Mouse (Mus musculus): Measurements from ENCODE around the gene Pmis2. TPM values are rescaled to one million over a fixed set of nuclear protein-coding genes. Genes with fewer than 3 reads are reported as not detected.

Gene Pmis2
- polyA plus RNA-seq, 2 experiments = not detected

DNA sequence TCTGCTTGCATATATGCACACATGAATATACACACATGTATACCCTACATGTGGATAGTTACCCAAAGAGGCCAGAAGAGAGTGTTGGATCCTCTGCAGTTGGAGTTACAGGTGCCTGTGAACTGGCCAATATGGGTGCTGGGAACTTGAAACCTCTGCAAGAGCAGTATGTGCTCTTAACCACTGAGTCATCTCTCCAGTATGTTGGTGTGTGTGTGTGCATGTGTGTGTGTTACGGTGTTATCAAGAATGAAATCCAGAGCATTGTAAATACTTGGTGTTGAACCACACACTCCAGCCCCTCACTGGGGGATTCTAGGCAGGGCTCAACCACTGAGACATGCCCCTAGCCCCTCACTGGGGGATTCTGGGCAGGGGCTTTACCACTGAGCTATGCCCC lies 36.0 kb upstream of the Pmis2 start:
- DNase-seq (ENCODE audit: low spot score) = no peak
- H3K9ac ChIP-seq (ENCODE audit: low read depth, low read length, severe bottlenecking) = no peak overlapping the region
- H3K4me3 ChIP-seq (replicated peaks; ENCODE audit: low read length) = no peak overlapping the region
- no peak for ATAC-seq (ENCODE audit: low FRiP score, low read depth)
- H3K4me2 ChIP-seq (replicated peaks; ENCODE audit: low read depth, low read length, severe bottlenecking) = no peak overlapping the region
- WGBS = 93% methylated on average over 1 of the region's 1 CpGs
- H3K36me3 ChIP-seq (ENCODE audit: control insufficient read depth, insufficient read depth, low read length) = no peaks in the 10 kb centered on the region
- no peaks in the 10 kb centered on the region for H3K9me3 ChIP-seq (ENCODE audit: control insufficient read depth, low read length)
- H3K27ac ChIP-seq (replicated peaks; ENCODE audit: low read depth, low read length) = no peak overlapping the region
- no peaks in the 10 kb centered on the region for H3K27me3 ChIP-seq (ENCODE audit: control insufficient read depth, insufficient read depth, low read length)
- TF ChIP-seq POLR2A (IDR thresholded peaks at IDR 0.05; ENCODE audit: borderline replicate concordance, extremely low read depth, insufficient read depth, insufficient read length) = no peak
- no peaks in the 10 kb centered on the region for H3K4me1 ChIP-seq (ENCODE audit: control insufficient read depth, insufficient read depth, low read length)

DNA sequence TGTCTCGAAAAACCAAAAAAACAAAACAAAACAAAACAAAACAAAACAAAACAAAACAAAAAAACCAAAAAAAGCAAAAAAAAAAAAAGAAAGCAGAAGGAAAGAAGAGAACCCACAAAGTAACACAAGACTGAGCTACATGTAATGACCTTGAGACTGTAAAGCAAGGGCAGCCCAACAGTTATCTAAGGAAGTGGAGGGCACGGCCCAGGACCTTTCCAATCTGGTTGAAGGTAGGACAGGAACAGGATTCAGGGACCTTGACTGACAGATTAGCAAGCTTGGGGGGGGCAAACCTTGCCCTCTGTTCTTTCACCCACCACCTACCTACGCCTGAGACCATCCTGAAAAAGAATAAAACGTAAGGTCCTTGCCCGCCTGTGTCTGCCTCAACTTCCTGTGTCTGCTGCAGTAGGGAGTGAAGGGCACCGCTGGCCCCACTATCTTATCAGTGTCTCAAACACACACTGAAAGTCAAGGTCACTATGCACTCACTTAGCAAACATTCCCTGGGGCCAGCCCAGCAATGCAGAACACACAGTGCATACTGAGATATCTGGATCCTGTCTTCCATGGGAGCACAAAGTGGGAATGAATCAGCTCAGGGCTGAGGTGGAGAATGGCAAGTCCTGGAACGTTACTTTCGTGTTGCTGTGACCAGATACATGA lies 34.9 kb upstream of the Pmis2 start:
- no peak overlapping the region for H3K4me2 ChIP-seq (replicated peaks; ENCODE audit: low read depth, low read length, severe bottlenecking)
- H3K27ac ChIP-seq (replicated peaks; ENCODE audit: low read depth, low read length) = no peak overlapping the region
- H3K9me3 ChIP-seq (ENCODE audit: control insufficient read depth, low read length) = no peaks in the 10 kb centered on the region
- no peak for TF ChIP-seq POLR2A (IDR thresholded peaks at IDR 0.05; ENCODE audit: borderline replicate concordance, extremely low read depth, insufficient read depth, insufficient read length)
- ATAC-seq (ENCODE audit: low FRiP score, low read depth) = no peak
- WGBS = 69% methylated on average over 8 of the region's 8 CpGs
- DNase-seq (ENCODE audit: low spot score) = no peak
- H3K27me3 ChIP-seq (ENCODE audit: control insufficient read depth, insufficient read depth, low read length) = no peaks in the 10 kb centered on the region
- H3K4me1 ChIP-seq (ENCODE audit: control insufficient read depth, insufficient read depth, low read length) = no peaks in the 10 kb centered on the region
- no peaks in the 10 kb centered on the region for H3K36me3 ChIP-seq (ENCODE audit: control insufficient read depth, insufficient read depth, low read length)
- H3K4me3 ChIP-seq (replicated peaks; ENCODE audit: low read length) = no peak overlapping the region
- no peak overlapping the region for H3K9ac ChIP-seq (ENCODE audit: low read depth, low read length, severe bottlenecking)

DNA sequence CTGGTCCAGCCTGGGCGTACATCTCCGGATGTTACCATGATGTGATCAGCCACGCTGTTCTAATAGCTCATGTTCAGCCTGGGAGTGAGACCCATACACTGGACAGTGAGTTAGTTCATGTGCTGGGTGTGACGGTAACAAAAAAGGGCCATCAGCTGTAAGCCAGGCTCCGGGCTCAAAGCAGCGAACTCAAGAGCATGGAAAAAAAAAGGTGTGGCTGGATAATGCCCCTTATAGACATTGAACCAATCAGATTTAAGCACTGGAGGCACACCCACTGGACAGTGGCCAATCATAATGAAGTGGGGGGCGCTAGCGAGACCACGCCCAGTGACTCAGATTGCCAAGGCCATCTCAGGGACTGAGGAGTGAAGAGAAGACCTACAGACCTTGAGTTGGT lies 27.2 kb upstream of the Pmis2 start, which contains the start of gene 2200002J24Rik:
TSS of gene 2200002J24Rik (plus strand) at position 338 of the 400 bp plus-strand sequence.
- TF ChIP-seq POLR2A (IDR thresholded peaks at IDR 0.05; ENCODE audit: borderline replicate concordance, extremely low read depth, insufficient read depth, insufficient read length) = no peak
- Histone ChIP-seq H3K9ac (ENCODE audit: low read depth, low read length, severe bottlenecking) (no peak within 1 kb of the TSS), H3K27me3 (ENCODE audit: control insufficient read depth, insufficient read depth, low read length) (no peaks in the 10 kb centered on the region), H3K27ac (replicated peaks; ENCODE audit: low read depth, low read length) (no peak within 1 kb of the TSS), H3K36me3 (ENCODE audit: control insufficient read depth, insufficient read depth, low read length) (no peaks in the 10 kb centered on the region), H3K4me1 (ENCODE audit: control insufficient read depth, insufficient read depth, low read length) (no peaks in the 10 kb centered on the region), H3K4me2 (replicated peaks; ENCODE audit: low read depth, low read length, severe bottlenecking) (no peak within 1 kb of the TSS), H3K9me3 (ENCODE audit: control insufficient read depth, low read length) (no peaks in the 10 kb centered on the region), H3K4me3 (replicated peaks; ENCODE audit: low read length) (no peak within 1 kb of the TSS)
- ATAC-seq (ENCODE audit: low FRiP score, low read depth) = no peak
- WGBS = 31% methylated on average over 9 of the region's 9 CpGs
- no peak for DNase-seq (ENCODE audit: low spot score)

DNA sequence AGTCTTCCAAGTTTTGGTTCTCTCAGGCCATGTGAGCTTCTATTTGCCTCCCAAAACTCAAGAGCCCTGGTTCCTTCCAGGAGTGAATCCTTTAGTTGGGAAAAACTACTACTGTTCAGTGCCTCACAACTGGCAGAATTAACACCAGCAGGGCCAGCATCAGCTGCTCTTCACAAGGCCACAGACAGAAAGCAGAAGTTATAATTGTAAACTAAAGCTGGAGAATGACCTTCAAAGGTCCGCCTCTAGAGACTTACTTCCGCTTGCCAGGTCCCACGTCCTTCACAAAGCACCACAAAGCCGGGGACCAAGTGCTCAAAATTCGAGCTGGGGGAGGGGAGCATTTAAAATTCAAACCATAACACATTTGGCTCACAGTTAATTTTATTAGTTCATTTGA lies 26.7 kb upstream of the Pmis2 start:
- H3K4me1 ChIP-seq (ENCODE audit: control insufficient read depth, insufficient read depth, low read length) = no peaks in the 10 kb centered on the region
- no peak overlapping the region for H3K27ac ChIP-seq (replicated peaks; ENCODE audit: low read depth, low read length)
- H3K36me3 ChIP-seq (ENCODE audit: control insufficient read depth, insufficient read depth, low read length) = no peaks in the 10 kb centered on the region
- TF ChIP-seq POLR2A (IDR thresholded peaks at IDR 0.05; ENCODE audit: borderline replicate concordance, extremely low read depth, insufficient read depth, insufficient read length) = no peak
- WGBS = 62% methylated on average over 5 of the region's 5 CpGs
- no peak overlapping the region for H3K4me2 ChIP-seq (replicated peaks; ENCODE audit: low read depth, low read length, severe bottlenecking)
- no peak overlapping the region for H3K4me3 ChIP-seq (replicated peaks; ENCODE audit: low read length)
- H3K27me3 ChIP-seq (ENCODE audit: control insufficient read depth, insufficient read depth, low read length) = no peaks in the 10 kb centered on the region
- no peak for ATAC-seq (ENCODE audit: low FRiP score, low read depth)
- H3K9me3 ChIP-seq (ENCODE audit: control insufficient read depth, low read length) = no peaks in the 10 kb centered on the region
- no peak for DNase-seq (ENCODE audit: low spot score)
- no peak overlapping the region for H3K9ac ChIP-seq (ENCODE audit: low read depth, low read length, severe bottlenecking)

DNA sequence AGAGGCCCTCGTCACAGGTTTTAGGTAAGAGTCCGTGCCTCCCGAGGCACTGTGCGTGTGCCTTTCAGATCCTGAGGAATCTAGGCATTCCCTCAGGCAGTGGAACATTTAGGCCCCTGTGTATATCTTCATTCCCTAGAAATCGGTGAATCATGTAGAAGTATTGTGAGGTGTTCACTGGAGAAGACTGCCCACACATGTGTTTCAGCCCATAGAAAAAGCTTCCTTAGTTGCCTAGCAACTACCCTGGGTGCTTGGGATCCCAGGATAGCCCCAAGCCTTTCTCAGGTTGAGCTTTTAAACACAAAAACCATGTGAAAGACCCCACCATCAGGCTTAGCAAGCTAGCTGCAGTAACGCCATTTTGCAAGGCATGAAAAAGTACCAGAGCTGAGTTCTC lies 16.9 kb upstream of the Pmis2 start:
- no peak for TF ChIP-seq POLR2A (IDR thresholded peaks at IDR 0.05; ENCODE audit: borderline replicate concordance, extremely low read depth, insufficient read depth, insufficient read length)
- H3K27ac ChIP-seq (replicated peaks; ENCODE audit: low read depth, low read length) = no peak overlapping the region
- no peak overlapping the region for H3K4me2 ChIP-seq (replicated peaks; ENCODE audit: low read depth, low read length, severe bottlenecking)
- H3K9me3 ChIP-seq (ENCODE audit: control insufficient read depth, low read length) = no peaks in the 10 kb centered on the region
- H3K27me3 ChIP-seq (ENCODE audit: control insufficient read depth, insufficient read depth, low read length) = peaks cover 6% of the 10 kb centered on the region
- H3K36me3 ChIP-seq (ENCODE audit: control insufficient read depth, insufficient read depth, low read length) = no peaks in the 10 kb centered on the region
- ATAC-seq (ENCODE audit: low FRiP score, low read depth) = no peak
- no peaks in the 10 kb centered on the region for H3K4me1 ChIP-seq (ENCODE audit: control insufficient read depth, insufficient read depth, low read length)
- H3K9ac ChIP-seq (ENCODE audit: low read depth, low read length, severe bottlenecking) = no peak overlapping the region
- DNase-seq (ENCODE audit: low spot score) = no peak
- no peak overlapping the region for H3K4me3 ChIP-seq (replicated peaks; ENCODE audit: low read length)
- 65% methylated on average over 6 of the region's 6 CpGs for WGBS
